Mouse (Mus musculus): ENCODE measurements around the gene Map2k5. TPM values are rescaled to one million over a fixed set of nuclear protein-coding genes. Genes with fewer than 3 reads are reported as not detected.
A peak's percentile ranks its signal among the peaks of the same experiment; 100 is the strongest.

The Map2k5 gene
- polyA plus RNA-seq, 1 experiment: 41.2 TPM

GRCm38 (mm10) chr9:63136241-63136640 lies 241.5 kb downstream of the Map2k5 start:
- DNase-seq (ENCODE audit: low read depth): no peak
- no peak for TF ChIP-seq CTCF (IDR thresholded peaks at IDR 0.05; ENCODE audit: borderline replicate concordance, extremely low read depth, insufficient read depth, insufficient read length)
- TF ChIP-seq POLR2A (IDR thresholded peaks at IDR 0.05; ENCODE audit: borderline replicate concordance, extremely low read depth, insufficient read depth, insufficient read length, poor library complexity, severe bottlenecking): no peak

GRCm38 (mm10) chr9:63135801-63136200 lies 241.9 kb downstream of the Map2k5 start:
- TF ChIP-seq POLR2A (IDR thresholded peaks at IDR 0.05; ENCODE audit: borderline replicate concordance, extremely low read depth, insufficient read depth, insufficient read length, poor library complexity, severe bottlenecking) (no peak), CTCF (IDR thresholded peaks at IDR 0.05; ENCODE audit: borderline replicate concordance, extremely low read depth, insufficient read depth, insufficient read length) (peak; percentile 87)
- DNase-seq (ENCODE audit: low read depth): peak; percentile 84

- DNase-seq (ENCODE audit: low read depth): peak; percentile 25
- TF ChIP-seq CTCF (IDR thresholded peaks at IDR 0.05; ENCODE audit: borderline replicate concordance, extremely low read depth, insufficient read depth, insufficient read length) (no peak), POLR2A (IDR thresholded peaks at IDR 0.05; ENCODE audit: borderline replicate concordance, extremely low read depth, insufficient read depth, insufficient read length, poor library complexity, severe bottlenecking) (no peak)
Measured at GRCm38 (mm10) chr9:63135356-63135755, 242.3 kb downstream of the Map2k5 start.

- DNase-seq (ENCODE audit: low read depth): no peak
- TF ChIP-seq POLR2A (IDR thresholded peaks at IDR 0.05; ENCODE audit: borderline replicate concordance, extremely low read depth, insufficient read depth, insufficient read length, poor library complexity, severe bottlenecking) (no peak), CTCF (IDR thresholded peaks at IDR 0.05; ENCODE audit: borderline replicate concordance, extremely low read depth, insufficient read depth, insufficient read length) (no peak)
Measured at GRCm38 (mm10) chr9:63133659-63134058, 244.0 kb downstream of the Map2k5 start.

- no peak for TF ChIP-seq CTCF (IDR thresholded peaks at IDR 0.05; ENCODE audit: borderline replicate concordance, extremely low read depth, insufficient read depth, insufficient read length)
- peak; percentile 57; the same call in 1 of the 2 replicates for TF ChIP-seq POLR2A (IDR thresholded peaks at IDR 0.05; ENCODE audit: borderline replicate concordance, extremely low read depth, insufficient read depth, insufficient read length, poor library complexity, severe bottlenecking)
- peak; percentile 98 for DNase-seq (ENCODE audit: low read depth)
Measured at GRCm38 (mm10) chr9:63132673-63133601, 244.8 kb downstream of the Map2k5 start.

GRCm38 (mm10) chr9:63131957-63132602 lies 245.6 kb downstream of the Map2k5 start:
- peak; percentile 61 for DNase-seq (ENCODE audit: low read depth)
- TF ChIP-seq CTCF (IDR thresholded peaks at IDR 0.05; ENCODE audit: borderline replicate concordance, extremely low read depth, insufficient read depth, insufficient read length) (no peak), POLR2A (IDR thresholded peaks at IDR 0.05; ENCODE audit: borderline replicate concordance, extremely low read depth, insufficient read depth, insufficient read length, poor library complexity, severe bottlenecking) (no peak)

GRCm38 (mm10) chr9:63129641-63130041 lies 248.1 kb downstream of the Map2k5 start:
- no peak for DNase-seq (ENCODE audit: low read depth)
- TF ChIP-seq CTCF (IDR thresholded peaks at IDR 0.05; ENCODE audit: borderline replicate concordance, extremely low read depth, insufficient read depth, insufficient read length) (no peak), POLR2A (IDR thresholded peaks at IDR 0.05; ENCODE audit: borderline replicate concordance, extremely low read depth, insufficient read depth, insufficient read length, poor library complexity, severe bottlenecking) (no peak)

- no peak for DNase-seq (ENCODE audit: low read depth)
- TF ChIP-seq CTCF (IDR thresholded peaks at IDR 0.05; ENCODE audit: borderline replicate concordance, extremely low read depth, insufficient read depth, insufficient read length) (no peak), POLR2A (IDR thresholded peaks at IDR 0.05; ENCODE audit: borderline replicate concordance, extremely low read depth, insufficient read depth, insufficient read length, poor library complexity, severe bottlenecking) (no peak)
Measured at GRCm38 (mm10) chr9:63124512-63124911, 253.2 kb downstream of the Map2k5 start.

- peak; percentile 100 for TF ChIP-seq CTCF (IDR thresholded peaks at IDR 0.05; ENCODE audit: borderline replicate concordance, extremely low read depth, insufficient read depth, insufficient read length)
- no peak for TF ChIP-seq POLR2A (IDR thresholded peaks at IDR 0.05; ENCODE audit: borderline replicate concordance, extremely low read depth, insufficient read depth, insufficient read length, poor library complexity, severe bottlenecking)
- peak; percentile 95 for DNase-seq (ENCODE audit: low read depth)
Measured at GRCm38 (mm10) chr9:63123451-63124438, 254.0 kb downstream of the Map2k5 start.

GRCm38 (mm10) chr9:63122161-63122833 lies 255.4 kb downstream of the Map2k5 start:
- TF ChIP-seq POLR2A (IDR thresholded peaks at IDR 0.05; ENCODE audit: borderline replicate concordance, extremely low read depth, insufficient read depth, insufficient read length, poor library complexity, severe bottlenecking) (no peak), CTCF (IDR thresholded peaks at IDR 0.05; ENCODE audit: borderline replicate concordance, extremely low read depth, insufficient read depth, insufficient read length) (no peak)
- no peak for DNase-seq (ENCODE audit: low read depth)

All from brain, embryonic 14.5 days (tissue).